Mouse (Mus musculus): ENCODE results near the gene Prpsap2.

Prpsap2 gene

DNA sequence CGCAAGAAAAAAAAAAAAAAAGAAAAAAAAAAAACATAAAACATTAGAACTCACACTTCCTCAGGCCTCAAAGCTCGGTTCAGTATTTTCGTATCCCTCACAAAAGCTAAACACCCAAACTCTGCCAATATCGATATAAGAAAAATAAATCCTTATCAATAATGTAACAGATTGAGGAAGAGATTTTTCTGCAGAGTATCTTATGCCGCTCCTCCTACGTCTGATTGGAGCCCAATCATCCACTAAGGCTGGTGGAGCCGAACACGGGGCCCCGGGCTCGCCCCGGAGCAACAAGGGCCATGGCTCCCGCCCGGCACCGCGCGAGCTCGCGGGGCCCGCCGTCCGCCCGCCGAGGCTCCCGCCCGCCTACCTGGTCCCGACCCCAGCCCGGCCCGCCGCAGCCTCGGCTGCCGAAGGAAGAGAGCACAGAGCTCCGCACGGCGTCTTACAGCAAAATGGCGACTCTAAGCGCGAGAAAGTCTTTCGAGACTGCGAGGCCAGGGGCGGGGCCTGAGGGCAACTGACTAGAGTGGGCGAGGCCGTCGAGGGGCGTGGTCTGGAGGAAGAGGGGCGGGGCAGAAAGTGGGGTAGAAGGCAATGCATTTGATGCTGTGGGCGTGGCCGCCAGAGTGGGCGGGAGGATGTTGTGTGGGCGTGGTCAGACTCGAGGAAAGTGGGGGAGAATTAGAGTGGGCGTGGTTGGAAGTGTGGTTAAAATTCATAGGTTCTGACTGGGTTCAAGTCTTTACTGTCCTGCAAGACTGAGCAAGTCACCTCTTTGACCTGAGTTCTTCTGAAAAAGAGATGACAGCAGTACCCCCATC is at the start of gene Prpsap2:
Gene Prpsap2, minus strand, starts transcription at position 505 of the 824 bp plus-strand sequence.
- no peak for TF ChIP-seq GATA4 (IDR thresholded peaks at IDR 0.05; ENCODE audit: insufficient replicate concordance, low read length)

DNA sequence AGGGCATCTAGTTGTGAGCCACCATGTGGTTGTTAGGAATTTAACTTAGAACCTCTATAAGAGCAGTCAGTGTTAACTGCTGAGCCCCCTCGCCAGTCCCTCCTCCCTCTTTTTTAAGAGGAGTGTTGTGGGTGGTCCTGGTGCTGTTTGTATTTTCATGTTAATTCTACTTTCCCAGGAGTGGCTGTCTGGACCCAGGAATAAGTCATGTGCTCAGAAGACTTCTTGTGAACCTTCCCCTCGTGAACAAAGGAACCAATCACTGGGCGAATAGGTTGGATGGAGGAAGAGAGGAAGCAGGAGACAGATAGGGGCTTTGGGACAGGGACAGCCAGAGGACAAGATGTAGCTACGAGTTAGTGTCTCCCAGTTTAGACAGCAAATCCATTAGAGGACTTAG is 47.9 kb upstream of the Prpsap2 start:
- TF ChIP-seq GATA4 (IDR thresholded peaks at IDR 0.05; ENCODE audit: insufficient replicate concordance, low read length): no peak

DNA sequence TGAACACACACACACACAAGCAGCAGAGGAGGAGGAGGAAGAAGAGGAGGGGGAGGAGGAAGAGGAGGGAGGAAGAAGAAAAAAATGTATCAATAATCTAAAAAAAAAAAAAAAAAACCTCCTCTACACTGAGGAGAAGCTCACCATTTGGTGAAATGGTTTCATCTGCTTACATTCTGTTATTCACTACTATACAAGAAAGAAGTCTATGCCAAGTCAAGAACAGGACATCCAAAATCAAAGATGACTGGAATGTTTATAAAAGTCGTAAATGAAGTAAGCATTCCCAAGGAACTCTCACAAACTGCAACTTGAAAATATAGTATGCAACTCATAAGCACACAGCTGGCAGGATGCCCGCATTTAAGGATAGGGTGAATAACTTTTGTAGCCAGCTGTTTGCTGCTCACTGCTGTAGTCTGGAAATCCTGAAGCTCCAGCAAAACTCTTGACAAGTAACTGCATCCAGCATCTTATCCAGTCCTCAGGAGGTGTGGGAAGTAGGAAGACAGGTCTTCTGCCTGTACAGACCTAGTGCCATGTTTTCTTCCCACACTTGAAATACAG is 46.7 kb upstream of the Prpsap2 start:
- TF ChIP-seq GATA4 (IDR thresholded peaks at IDR 0.05; ENCODE audit: insufficient replicate concordance, low read length): no peak

DNA sequence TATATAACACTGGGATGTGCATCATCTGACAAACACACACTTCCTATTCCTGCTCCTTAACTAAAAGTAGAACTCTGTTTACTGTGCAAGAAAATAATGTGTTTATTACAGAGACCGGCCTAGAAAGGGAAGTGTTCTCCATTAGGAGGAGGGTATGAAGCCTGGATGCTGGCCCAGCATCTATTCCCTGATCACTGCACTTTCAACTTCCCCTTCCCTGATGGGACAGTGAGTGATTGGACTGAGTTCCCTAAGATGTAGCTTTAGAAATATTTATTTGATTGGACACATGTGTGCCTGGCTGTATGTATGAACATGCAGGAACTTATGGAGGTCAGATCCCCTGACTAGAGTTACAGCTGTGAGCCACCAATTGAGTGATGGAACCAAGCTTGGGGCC is 31.6 kb upstream of the Prpsap2 start:
- TF ChIP-seq GATA4 (IDR thresholded peaks at IDR 0.05; ENCODE audit: insufficient replicate concordance, low read length): no peak

DNA sequence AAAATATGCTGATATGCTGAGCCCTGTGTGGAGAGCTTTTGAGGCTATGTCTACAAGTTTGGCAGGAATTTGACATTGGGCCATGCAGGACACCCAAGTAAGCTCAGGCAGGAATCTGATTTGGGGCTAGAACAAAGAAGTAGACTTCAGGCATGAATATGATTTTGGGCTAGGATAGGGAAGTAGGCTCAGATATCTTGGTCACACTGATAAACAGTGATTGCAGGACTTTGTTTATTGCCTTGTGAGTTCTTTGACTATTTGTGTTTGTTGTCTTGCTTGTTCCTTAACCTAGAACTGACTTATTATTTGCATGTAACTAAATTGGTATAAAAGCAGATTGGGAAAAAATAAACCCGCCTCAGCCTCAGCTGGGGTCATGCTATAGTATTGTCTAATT is 26.7 kb upstream of the Prpsap2 start:
- TF ChIP-seq GATA4 (IDR thresholded peaks at IDR 0.05; ENCODE audit: insufficient replicate concordance, low read length): no peak

DNA sequence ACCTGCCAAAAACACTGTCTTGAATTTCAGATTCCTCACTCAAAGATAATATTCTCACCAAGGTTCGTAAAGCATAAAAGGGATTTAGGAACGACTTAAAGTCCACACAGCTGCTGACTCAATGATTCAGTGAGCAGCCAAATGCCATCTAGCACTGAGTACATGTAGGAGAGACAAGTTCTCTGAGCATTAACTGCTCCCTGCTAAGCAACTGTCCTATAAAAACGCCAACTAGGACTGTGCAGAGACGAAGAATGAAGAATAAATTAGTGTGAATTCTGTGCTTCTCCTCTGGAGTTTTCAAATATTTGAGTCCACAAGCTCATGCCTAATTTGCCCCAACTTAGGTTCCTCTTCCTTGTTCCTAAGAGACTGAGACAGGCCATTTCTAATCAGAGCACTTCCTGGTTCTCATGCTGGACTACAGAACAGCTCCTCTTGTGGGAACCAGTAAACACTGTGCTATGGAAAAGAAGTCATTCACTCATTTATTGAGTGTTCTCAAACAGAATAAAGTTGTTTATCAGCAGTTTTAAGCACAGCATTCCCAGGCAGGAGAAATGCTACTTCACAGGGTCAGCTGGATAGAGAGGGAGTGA is 12.8 kb upstream of the Prpsap2 start:
- TF ChIP-seq GATA4 (IDR thresholded peaks at IDR 0.05; ENCODE audit: insufficient replicate concordance, low read length): no peak

DNA sequence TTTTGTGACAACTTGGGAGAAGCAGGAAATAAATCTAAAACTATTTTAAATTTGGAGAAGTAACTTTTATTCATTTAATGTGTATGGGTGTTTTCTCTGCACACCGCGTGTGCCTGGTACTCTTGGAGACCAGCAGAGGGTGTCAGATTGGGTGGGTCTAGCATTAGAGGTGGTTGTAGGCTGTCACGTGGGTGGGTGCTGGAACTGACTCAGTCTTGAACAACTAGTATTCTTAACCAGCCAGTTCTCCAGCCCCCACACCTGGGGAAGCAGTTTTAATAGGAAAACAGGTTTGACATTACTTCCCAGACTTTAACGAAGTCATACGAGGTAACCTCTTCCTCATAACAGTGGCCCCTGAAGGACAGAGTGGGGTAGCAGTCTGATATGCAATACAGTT is 1.4 kb downstream of the Prpsap2 start:
- no peak for TF ChIP-seq GATA4 (IDR thresholded peaks at IDR 0.05; ENCODE audit: insufficient replicate concordance, low read length)

DNA sequence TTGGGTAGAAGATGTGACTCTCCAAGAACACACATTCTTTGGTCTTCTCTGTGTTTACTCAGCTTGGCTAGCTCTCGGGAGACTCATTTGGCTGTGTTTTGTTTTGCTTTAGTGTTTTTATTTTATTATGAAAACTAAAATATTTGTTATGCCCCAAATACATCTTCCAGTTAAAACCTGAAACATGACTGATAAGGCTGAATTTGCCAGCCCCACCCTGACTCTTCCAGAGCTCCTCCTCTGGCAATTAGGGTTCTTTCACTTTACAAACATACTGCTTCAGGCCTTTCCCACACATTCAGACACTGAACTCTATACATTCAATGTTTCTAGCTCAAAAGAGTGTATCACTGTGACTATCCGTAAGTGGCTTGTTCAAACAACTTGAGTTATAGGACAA is 4.7 kb downstream of the Prpsap2 start:
- TF ChIP-seq GATA4 (IDR thresholded peaks at IDR 0.05; ENCODE audit: insufficient replicate concordance, low read length): no peak

DNA sequence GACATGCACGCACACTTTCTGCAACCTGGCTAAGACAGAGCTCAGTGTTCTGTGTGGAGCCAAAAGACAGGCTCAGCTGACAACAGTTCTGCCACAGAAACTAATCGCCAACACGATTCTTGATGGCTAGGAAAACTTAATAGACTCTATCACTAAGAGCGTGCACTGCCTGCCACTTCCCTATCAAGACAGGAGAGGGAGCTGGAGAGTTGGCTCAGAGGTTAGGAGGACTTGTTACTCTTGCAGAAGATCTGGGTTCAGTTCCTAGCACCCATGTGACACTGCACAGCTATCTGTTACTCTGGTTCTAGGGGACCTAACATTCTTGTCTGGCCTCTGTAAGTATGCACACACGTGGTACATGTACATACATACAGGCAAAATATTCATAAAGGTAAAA is 10.3 kb downstream of the Prpsap2 start:
- TF ChIP-seq GATA4 (IDR thresholded peaks at IDR 0.05; ENCODE audit: insufficient replicate concordance, low read length): no peak

DNA sequence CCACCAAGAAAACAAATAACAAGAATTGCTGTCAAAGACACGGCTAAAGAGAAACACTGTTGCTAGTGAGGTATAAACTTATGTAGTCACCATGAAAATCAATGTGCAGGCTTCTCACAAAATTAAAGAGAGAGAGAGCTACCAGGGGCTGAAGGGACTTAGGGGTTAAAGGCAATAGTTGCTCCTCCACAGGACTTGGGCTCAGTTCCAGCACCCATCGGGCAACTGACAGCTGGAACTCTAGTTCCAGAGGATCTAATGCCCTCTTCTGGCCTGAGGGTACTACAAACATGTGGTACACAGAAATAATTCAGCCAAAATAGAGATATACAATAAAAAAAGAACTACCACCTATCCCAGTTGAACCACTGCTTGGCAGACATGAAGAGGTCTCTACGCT is 14.7 kb downstream of the Prpsap2 start:
- no peak for TF ChIP-seq GATA4 (IDR thresholded peaks at IDR 0.05; ENCODE audit: insufficient replicate concordance, low read length)

DNA sequence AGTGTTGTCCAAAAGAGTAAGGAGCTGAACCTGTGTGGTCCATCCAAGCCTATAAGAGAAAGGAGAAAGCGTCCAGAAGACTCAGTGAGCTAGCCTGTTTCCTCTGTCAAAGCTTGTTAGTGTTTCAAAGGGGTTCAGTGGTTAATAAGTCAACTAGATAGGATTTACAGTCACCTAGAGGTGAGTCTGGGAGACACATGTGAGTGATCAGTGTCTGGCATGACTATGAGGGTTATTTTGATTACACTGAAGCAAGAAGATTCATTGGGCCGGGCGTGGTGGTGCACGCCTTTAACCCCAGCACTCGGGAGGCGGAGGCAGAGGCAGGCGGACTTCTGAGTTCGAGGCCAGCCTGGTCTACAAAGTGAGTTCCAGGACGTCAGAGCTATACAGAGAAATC is 16.1 kb downstream of the Prpsap2 start:
- TF ChIP-seq GATA4 (IDR thresholded peaks at IDR 0.05; ENCODE audit: insufficient replicate concordance, low read length): no peak

DNA sequence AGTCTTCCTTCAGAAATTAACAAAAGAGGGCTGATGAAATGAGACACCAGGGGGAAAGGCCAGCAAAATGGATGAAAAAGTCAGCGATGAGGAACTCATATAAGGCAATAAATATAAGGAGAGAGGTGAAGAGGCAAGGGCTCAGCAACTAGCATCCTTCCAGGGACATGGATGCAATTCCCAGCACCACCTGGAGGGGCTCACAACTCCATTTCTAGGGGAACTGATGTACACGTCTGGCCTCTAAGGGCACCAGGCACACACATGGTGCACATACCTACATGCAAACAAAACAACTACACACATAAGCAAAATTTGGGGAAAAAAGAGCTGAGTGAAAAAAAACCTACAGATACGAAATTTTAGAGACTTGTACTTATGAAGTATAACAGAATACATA is 17.4 kb downstream of the Prpsap2 start:
- TF ChIP-seq GATA4 (IDR thresholded peaks at IDR 0.05; ENCODE audit: insufficient replicate concordance, low read length): no peak

DNA sequence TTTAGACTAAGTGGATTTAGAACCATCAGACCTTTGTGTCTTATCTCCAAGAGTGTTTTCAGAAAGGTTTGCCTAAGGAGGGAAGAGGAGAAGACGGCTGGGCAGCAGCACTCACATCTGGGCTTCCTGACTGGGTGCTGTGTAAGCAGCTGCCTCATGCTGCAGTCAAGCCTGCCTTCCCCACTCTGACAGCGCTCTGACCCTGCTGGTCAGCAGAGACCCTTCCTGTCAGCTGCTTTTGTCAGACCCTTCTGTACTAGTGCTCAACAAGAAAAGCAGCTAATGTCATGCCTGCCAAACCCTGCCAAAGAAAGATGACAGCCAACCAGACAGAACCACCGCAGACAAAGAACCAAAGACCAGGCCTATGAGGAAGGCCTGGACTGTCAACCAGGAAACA is 18.1 kb downstream of the Prpsap2 start:
- no peak for TF ChIP-seq GATA4 (IDR thresholded peaks at IDR 0.05; ENCODE audit: insufficient replicate concordance, low read length)

DNA sequence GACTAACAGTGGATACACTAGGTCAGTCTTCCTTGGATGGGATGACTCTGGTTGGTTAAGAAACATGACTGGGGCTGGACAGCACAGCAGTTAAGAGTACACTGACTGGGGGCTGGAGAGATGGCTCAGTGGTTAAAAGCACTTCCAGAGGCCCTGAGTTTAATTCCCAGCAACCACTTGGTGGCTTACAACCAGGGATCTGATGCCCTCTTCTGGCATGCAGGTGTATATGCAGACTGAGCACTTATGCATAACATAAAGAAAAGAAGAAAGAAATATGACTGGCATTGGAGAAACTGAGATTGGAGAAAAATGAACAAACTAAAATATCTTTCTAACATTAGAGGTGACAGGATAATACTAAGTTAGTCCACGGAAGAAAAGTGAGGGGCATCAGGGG is 21.4 kb downstream of the Prpsap2 start:
- TF ChIP-seq GATA4 (IDR thresholded peaks at IDR 0.05; ENCODE audit: insufficient replicate concordance, low read length): no peak

DNA sequence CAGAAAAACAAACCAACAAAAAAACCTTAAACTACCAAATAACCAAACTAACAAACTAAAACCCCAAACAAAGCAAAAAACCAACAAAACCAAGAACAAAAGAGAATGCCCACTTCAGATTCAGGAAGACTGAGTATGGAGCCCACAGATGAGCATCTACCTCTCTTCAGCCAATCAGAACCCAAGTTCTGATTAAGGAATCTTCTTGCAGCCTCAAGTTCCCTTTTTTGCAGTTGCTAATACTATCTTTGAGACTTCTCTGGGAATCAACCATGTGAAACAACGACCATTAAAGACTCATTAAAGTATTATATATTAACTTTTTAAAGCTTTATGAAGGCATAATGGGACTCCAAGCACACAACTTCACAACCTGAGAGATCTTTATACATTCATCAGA is 24.6 kb downstream of the Prpsap2 start:
- TF ChIP-seq GATA4 (IDR thresholded peaks at IDR 0.05; ENCODE audit: insufficient replicate concordance, low read length): no peak

DNA sequence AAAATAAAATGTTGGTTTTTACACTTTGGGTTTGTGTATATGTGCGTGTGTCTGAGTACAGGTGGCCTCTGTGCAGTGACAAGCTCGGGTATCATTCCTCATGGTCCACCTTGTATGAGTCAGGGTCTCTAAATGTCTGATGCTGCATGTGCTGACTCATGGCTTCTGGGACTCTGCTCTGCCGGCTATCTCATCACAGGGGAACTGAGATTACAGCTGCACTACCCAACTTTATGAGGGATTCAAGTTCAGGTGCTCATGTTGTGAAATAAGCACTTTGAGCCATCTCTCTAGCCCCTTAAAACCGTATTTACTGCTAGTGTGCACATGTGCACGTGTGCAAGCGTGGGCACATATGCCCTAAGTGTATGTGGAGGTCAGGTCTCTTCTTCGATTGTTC is 29.2 kb downstream of the Prpsap2 start:
- TF ChIP-seq GATA4 (IDR thresholded peaks at IDR 0.05; ENCODE audit: insufficient replicate concordance, low read length): no peak

Data from liver, adult (tissue).